15 mouse cellular contexts compared by ENCODE assay signal in the genomic region with DNA sequence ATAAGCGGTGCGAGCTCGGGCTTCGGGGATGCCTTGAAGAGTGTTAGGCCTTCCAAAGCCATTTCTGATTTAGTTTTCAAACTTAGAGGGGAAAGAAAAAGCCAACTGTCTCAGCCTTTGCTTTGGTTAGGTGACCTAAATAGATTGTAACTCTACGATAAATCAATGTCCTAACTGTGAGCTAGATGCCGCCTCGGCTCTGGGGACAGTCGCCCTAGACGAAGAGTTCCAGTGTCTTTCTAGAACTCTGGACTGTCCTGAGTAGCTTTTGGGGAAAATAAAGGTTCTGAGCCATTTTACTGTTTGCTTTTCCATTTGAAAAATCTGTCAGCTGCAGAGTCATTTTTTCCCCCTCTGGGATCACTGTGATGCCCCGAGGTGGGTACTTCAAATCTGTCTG. TPM values are rescaled to one million over a fixed set of nuclear protein-coding genes. Genes with fewer than 3 reads are reported as not detected.
A peak's percentile ranks its signal among the peaks of the same experiment; 100 is the strongest.
DNase-seq lines count a peak whose midpoint lies in the region; ATAC-seq and TF ChIP-seq lines count a peak whose summit lies in the region.
"Had no signal": no experiment of that assay in that cellular context is flagged by ENCODE, and none has a peak within 500 bp of the region (broad histone marks: within the 10 kb centered on the region; RNA-seq: fewer than 3 reads in every experiment).

No protein-coding gene starts in this region.

- H3K9ac ChIP-seq in midbrain, embryonic 14.5 days (replicated peaks; ENCODE audit: low read length), result no peak overlapping the region
- no peak overlapping the region for H3K9ac ChIP-seq in hindbrain, embryonic 14.5 days
- no peak overlapping the region for H3K9ac ChIP-seq in midbrain, postnatal 0 days (replicated peaks; ENCODE audit: low read length, poor library complexity, severe bottlenecking)
- H3K9ac ChIP-seq: embryonic facial prominence, embryonic 12.5 days; intestine, embryonic 15.5 days; liver, embryonic 12.5 days; lung, embryonic 15.5 days had no signal

- H3K4me2 ChIP-seq in midbrain, embryonic 14.5 days (ENCODE audit: low read length), result no peak overlapping the region; the same call in 1 of the 2 replicates
- H3K4me2 ChIP-seq in hindbrain, embryonic 14.5 days (replicated peaks), result peak overlapping the region; percentile 15
- 0 out of 2 replicates have a peak overlapping the region, but pooled peaks have one; percentile 12 for H3K4me2 ChIP-seq in midbrain, postnatal 0 days (ENCODE audit: low read depth, low read length, poor library complexity, severe bottlenecking)
- H3K4me2 ChIP-seq: embryonic facial prominence, embryonic 12.5 days; intestine, embryonic 15.5 days; liver, embryonic 12.5 days; lung, embryonic 15.5 days had no signal

- whole genome bisulfite sequencing in midbrain, embryonic 10.5 days, result 56% methylated on average over 10 of the region's 10 CpGs
- 14% methylated on average over 10 of the region's 10 CpGs for WGBS in midbrain, embryonic 14.5 days
- WGBS in hindbrain, embryonic 14.5 days, result 35% methylated on average over 10 of the region's 10 CpGs
- WGBS in midbrain, postnatal 0 days, result 42% methylated on average over 10 of the region's 10 CpGs

- H3K27me3 ChIP-seq in midbrain, embryonic 10.5 days (ENCODE audit: low read depth, poor library complexity, severe bottlenecking), result peaks cover 73% of the 10 kb centered on the region
- H3K27me3 ChIP-seq in midbrain, embryonic 14.5 days (ENCODE audit: control insufficient read depth, insufficient read depth, low read length), result peaks cover 67% of the 10 kb centered on the region
- H3K27me3 ChIP-seq in hindbrain, embryonic 14.5 days (ENCODE audit: control insufficient read depth, insufficient read depth, low read length), result peaks cover 53% of the 10 kb centered on the region
- peaks cover 59% of the 10 kb centered on the region for H3K27me3 ChIP-seq in midbrain, postnatal 0 days (ENCODE audit: insufficient read depth, low read length)

- TF ChIP-seq CTCF in midbrain, postnatal 0 days (IDR thresholded peaks at IDR 0.05), result no peak

- peaks cover 51% of the 10 kb centered on the region for H3K4me1 ChIP-seq in midbrain, embryonic 10.5 days
- no peaks in the 10 kb centered on the region for H3K4me1 ChIP-seq in midbrain, embryonic 14.5 days (ENCODE audit: control insufficient read depth, insufficient read depth, low read length)
- peaks cover 9% of the 10 kb centered on the region; the same call in 1 of the 2 replicates for H3K4me1 ChIP-seq in hindbrain, embryonic 14.5 days (replicated peaks; ENCODE audit: control insufficient read depth, insufficient read depth, low read length)
- H3K4me1 ChIP-seq in midbrain, postnatal 0 days (ENCODE audit: insufficient read depth, low read length), result no peaks in the 10 kb centered on the region
- H3K4me1 ChIP-seq: intestine, embryonic 15.5 days; liver, embryonic 12.5 days; lung, embryonic 15.5 days had no signal

- ATAC-seq in midbrain, embryonic 14.5 days (ENCODE audit: low FRiP score, low TSS enrichment), result no peak
- no peak for ATAC-seq in hindbrain, embryonic 14.5 days (ENCODE audit: low FRiP score)
- ATAC-seq in midbrain, postnatal 0 days (ENCODE audit: low FRiP score), result no peak
- ATAC-seq: intestine, embryonic 15.5 days; liver, embryonic 12.5 days had no signal

- H3K36me3 ChIP-seq in midbrain, embryonic 10.5 days, result no peaks in the 10 kb centered on the region
- H3K36me3 ChIP-seq in midbrain, embryonic 14.5 days (ENCODE audit: control insufficient read depth, insufficient read depth, low read length), result no peaks in the 10 kb centered on the region
- H3K36me3 ChIP-seq in hindbrain, embryonic 14.5 days (replicated peaks; ENCODE audit: control insufficient read depth, insufficient read depth), result no peaks in the 10 kb centered on the region
- H3K36me3 ChIP-seq in midbrain, postnatal 0 days (ENCODE audit: insufficient read depth, low read length), result no peaks in the 10 kb centered on the region
- H3K36me3 ChIP-seq: embryonic facial prominence, embryonic 12.5 days; intestine, embryonic 15.5 days; liver, embryonic 12.5 days; lung, embryonic 15.5 days had no signal

- peak; percentile 66 for DNase-seq in cerebellum, adult 9-10 months
- DNase-seq in cerebellum, postnatal 4 days (ENCODE audit: low spot score in 2 of 2), result no peak
- DNase-seq in midbrain, embryonic 10.5 days (ENCODE audit: low spot score), result no peak
- no peak for DNase-seq in midbrain, embryonic 14.5 days
- DNase-seq in hindbrain, embryonic 14.5 days (ENCODE audit: low spot score), result no peak
- DNase-seq in midbrain, postnatal 0 days (ENCODE audit: low spot score), result peak; percentile 6
- no peak for DNase-seq in spleen, adult 12 weeks (ENCODE audit: low spot score)
- DNase-seq in thymus, adult 18-20 months, result no peak
- DNase-seq: adrenal gland, postnatal 25 days; kidney, postnatal 25 days; thymus, postnatal 4 days had no signal

- no peaks in the 10 kb centered on the region for H3K9me3 ChIP-seq in midbrain, embryonic 10.5 days (replicated peaks)
- no peaks in the 10 kb centered on the region for H3K9me3 ChIP-seq in midbrain, embryonic 14.5 days (ENCODE audit: control insufficient read depth, low read length)
- no peaks in the 10 kb centered on the region for H3K9me3 ChIP-seq in hindbrain, embryonic 14.5 days (ENCODE audit: control insufficient read depth, low read length)
- no peaks in the 10 kb centered on the region for H3K9me3 ChIP-seq in midbrain, postnatal 0 days (ENCODE audit: low read length)
- H3K9me3 ChIP-seq: embryonic facial prominence, embryonic 12.5 days; intestine, embryonic 15.5 days; liver, embryonic 12.5 days; lung, embryonic 15.5 days had no signal

- peak overlapping the region; percentile 29 for H3K4me3 ChIP-seq in midbrain, embryonic 10.5 days
- H3K4me3 ChIP-seq in midbrain, embryonic 14.5 days (replicated peaks; ENCODE audit: low read depth, low read length), result no peak overlapping the region
- H3K4me3 ChIP-seq in hindbrain, embryonic 14.5 days (replicated peaks; ENCODE audit: low read length), result no peak overlapping the region
- H3K4me3 ChIP-seq in midbrain, postnatal 0 days (ENCODE audit: low read depth, low read length), result no peak overlapping the region
- H3K4me3 ChIP-seq: embryonic facial prominence, embryonic 12.5 days; intestine, embryonic 15.5 days; liver, embryonic 12.5 days; lung, embryonic 15.5 days had no signal

- peak overlapping the region; percentile 70; the same call in 1 of the 2 replicates for H3K27ac ChIP-seq in midbrain, embryonic 10.5 days (replicated peaks)
- no peak overlapping the region for H3K27ac ChIP-seq in midbrain, embryonic 14.5 days (replicated peaks; ENCODE audit: low read depth, low read length)
- H3K27ac ChIP-seq in hindbrain, embryonic 14.5 days, result 0 out of 2 replicates have a peak overlapping the region, but pooled peaks have one; percentile 3
- H3K27ac ChIP-seq in midbrain, postnatal 0 days (ENCODE audit: low read depth, low read length), result no peak overlapping the region
- H3K27ac ChIP-seq: embryonic facial prominence, embryonic 12.5 days; intestine, embryonic 15.5 days; liver, embryonic 12.5 days; lung, embryonic 15.5 days had no signal

RNA-seq across cellular contexts. Expression of gene Clybl, which starts 49.6 kb away (rescaled TPM):
- 27.5 and 29.1 TPM in 2 replicates for polyA plus RNA-seq in midbrain, embryonic 10.5 days (2016; fragmentation: Nextera tagmentation; extraction: Ambion mirVana)
- 12.8 and 17.2 TPM in 2 replicates for polyA plus RNA-seq in midbrain, embryonic 14.5 days (2014; fragmentation: Nextera tagmentation; extraction: Ambion mirVana)
- polyA plus RNA-seq in hindbrain, embryonic 14.5 days (2014; fragmentation: Nextera tagmentation; extraction: Ambion mirVana), result 13.1 and 16.3 TPM in 2 replicates
- total RNA-seq in midbrain, postnatal 0 days (2014; rRNA removed), result 8.7 and 13.3 TPM in 2 replicates
- polyA plus RNA-seq in midbrain, postnatal 0 days (2015; fragmentation: Nextera tagmentation; extraction: Ambion mirVana), result 21.1 and 21.6 TPM in 2 replicates

Comparison
In these comparisons a context has a peak if more than half of its experiments do, and no peak if none do; other contexts are left out.
1. DNase-seq: peak in cerebellum, adult 9-10 months (single experiment) and midbrain, postnatal 0 days (single experiment); none in cerebellum, postnatal 4 days (0 of 2), midbrain, embryonic 10.5 days (single experiment), midbrain, embryonic 14.5 days (single experiment), hindbrain, embryonic 14.5 days (single experiment), spleen, adult 12 weeks (single experiment) and thymus, adult 18-20 months (0 of 2).
2. H3K27ac ChIP-seq: peak in midbrain, embryonic 10.5 days (single experiment) and hindbrain, embryonic 14.5 days (single experiment); none in midbrain, embryonic 14.5 days (single experiment) and midbrain, postnatal 0 days (single experiment).